Mouse (Mus musculus) stomach, postnatal 0 days (tissue): ENCODE measurements around the gene Ube2f.

Source experiments
- CTCF ChIP-seq: IDR thresholded peaks from 2 replicates; pipeline ENCODE4 v1.5.1; 2016; ENCODE audit warnings: antibody characterized with exemption, low read depth, mild to moderate bottlenecking, moderate library complexity
- EP300 ChIP-seq: optimal IDR thresholded peaks from 2 replicates; pipeline ENCODE3; 2016; ENCODE audit warnings: antibody characterized with exemption

DNA sequence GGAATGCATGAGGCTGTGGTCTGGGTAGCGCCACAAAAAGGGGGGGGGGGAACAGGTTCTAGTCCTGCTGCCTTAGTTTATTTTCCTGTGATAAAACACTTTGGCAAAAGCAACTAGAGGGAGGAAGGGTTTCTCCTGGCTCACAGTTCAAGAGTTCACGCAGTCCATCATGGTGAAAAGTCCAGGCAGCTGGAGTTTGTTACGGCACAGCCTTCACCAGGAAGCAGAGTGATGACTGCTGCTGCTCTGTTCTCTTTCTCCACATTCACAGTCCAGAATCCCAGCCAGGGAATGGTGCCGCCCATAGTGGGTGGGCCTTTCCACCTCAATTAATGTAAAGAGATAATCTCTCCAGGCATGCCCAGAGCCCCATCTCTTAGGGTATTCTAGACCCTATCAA lies 62.2 kb downstream of the Ube2f start:
- TF ChIP-seq EP300 = no peak
- no peak for TF ChIP-seq CTCF
